Mouse (Mus musculus) lung, adult 2 months (tissue): ENCODE data around the gene Gm7137. TPM values are rescaled to one million over a fixed set of nuclear protein-coding genes. Genes with fewer than 3 reads are reported as not detected.
"Not testable (repeated sequence)": the region's sequence is repeated elsewhere in the genome, so short reads cannot be mapped to it uniquely, and the experiment has no call there.

Experiments
- DNase-seq: peaks from one replicate; pipeline ENCODE4 v3.0.0; 2022
- H3K4me1 ChIP-seq: fragments of 200-500 bp; 2 replicates; pipeline ENCODE4 v1.6.1; 2011; ENCODE audit warnings: low read length; ENCODE audit not compliant: control insufficient read depth, insufficient read depth
- H3K4me3 ChIP-seq: fragments of 200-500 bp; replicated peaks from 2 replicates; pipeline ENCODE3; 2011; ENCODE audit warnings: low read depth, mild to moderate bottlenecking, control low read depth, low read length; ENCODE audit errors: extremely low read depth
- CTCF ChIP-seq: fragments of 200-500 bp; IDR thresholded peaks from 2 replicates; pipeline ENCODE4 v1.5.1; 2011; ENCODE audit warnings: mild to moderate bottlenecking, low read length, control low read depth; ENCODE audit not compliant: insufficient read depth
- POLR2A ChIP-seq: fragments of 200-500 bp; IDR thresholded peaks from 2 replicates; pipeline ENCODE4 v1.6.1; 2011; ENCODE audit warnings: low read depth, mild to moderate bottlenecking, control low read depth, low read length, borderline replicate concordance; ENCODE audit errors: extremely low read depth
- WGBS: fragments of 180-500 bp; shearing (Covaris S2); methylation state at CpG from one replicate; pipeline ENCODE4 v1.1.7; 2018; 5-methylcytosine and 5-hydroxymethylcytosine counted together
- polyA plus RNA-seq: library from polyadenylated mRNA; depleted of rRNA; stranded (reverse); fragments of >200 nt; gene quantifications from 2 replicates; pipeline ENCODE4 v1.2.3, GENCODE M21; 2012

The Gm7137 gene
- polyA plus RNA-seq, 1 experiment = not detected

GRCm38 (mm10) chr10:77797677-77798076, 9.7 kb upstream of the Gm7137 start:
- no peak overlapping the region for H3K4me3 ChIP-seq
- DNase-seq = no peak
- WGBS = 27% methylated on average over 3 of the region's 3 CpGs
- TF ChIP-seq POLR2A (no peak), CTCF (no peak)
- no peaks in the 10 kb centered on the region for H3K4me1 ChIP-seq

- no peak for DNase-seq
- 52% methylated on average over 2 of the region's 2 CpGs for WGBS
- Histone ChIP-seq H3K4me1 (no peaks in the 10 kb centered on the region), H3K4me3 (no peak within 1 kb of the TSS)
- TF ChIP-seq CTCF (no peak), POLR2A (no peak)
Measured at GRCm38 (mm10) chr10:77794976-77795375, 7.0 kb upstream of the Gm7137 start, which contains the start of gene Gm9639. Gene Gm9639 (minus strand): TSS chr10:77795076.

- no peaks in the 10 kb centered on the region for H3K4me1 ChIP-seq
- H3K4me3 ChIP-seq = no peak overlapping the region
- TF ChIP-seq CTCF = no peak
- no peak for TF ChIP-seq POLR2A
- WGBS = 73% methylated on average over 2 of the region's 2 CpGs
- no peak for DNase-seq
Measured at GRCm38 (mm10) chr10:77788621-77789020, 621 bp upstream of the Gm7137 start.

GRCm38 (mm10) chr10:77783396-77783795, 4.6 kb downstream of the Gm7137 start:
- WGBS = 78% methylated on average over 2 of the region's 3 CpGs
- H3K4me1 ChIP-seq, H3K4me3 ChIP-seq, DNase-seq: not testable (repeated sequence)

- not testable (repeated sequence) for H3K4me3 ChIP-seq, DNase-seq, H3K4me1 ChIP-seq
- 80% methylated on average over 1 of the region's 1 CpGs for WGBS
Measured at GRCm38 (mm10) chr10:77782442-77782841, 5.6 kb downstream of the Gm7137 start, which contains the start of gene Gm3250. Gene Gm3250 (minus strand): TSS chr10:77782542.

- not testable (repeated sequence) for H3K4me3 ChIP-seq, DNase-seq, H3K4me1 ChIP-seq
- 78% methylated on average over 1 of the region's 1 CpGs for WGBS
Measured at GRCm38 (mm10) chr10:77776844-77777243, 11.2 kb downstream of the Gm7137 start, which contains the start of gene Gm7138. Gene Gm7138 (minus strand): TSS chr10:77776944.

GRCm38 (mm10) chr10:77772142-77772541, 15.9 kb downstream of the Gm7137 start:
- not testable (repeated sequence) for H3K4me3 ChIP-seq, H3K4me1 ChIP-seq, DNase-seq
- 84% methylated on average over 3 of the region's 3 CpGs for WGBS

- 43% methylated on average over 1 of the region's 1 CpGs for WGBS
- DNase-seq = not testable (repeated sequence)
Measured at GRCm38 (mm10) chr10:77771225-77771624, 16.8 kb downstream of the Gm7137 start, which contains the start of gene Gm3238. Gene Gm3238 (minus strand): TSS chr10:77771325.

GRCm38 (mm10) chr10:77769727-77770126, 18.3 kb downstream of the Gm7137 start:
- TF ChIP-seq POLR2A (no peak), CTCF (no peak)
- no peak overlapping the region for H3K4me3 ChIP-seq
- DNase-seq = no peak
- 81% methylated on average over 1 of the region's 1 CpGs for WGBS
- H3K4me1 ChIP-seq = no peaks in the 10 kb centered on the region

More at GRCm38 (mm10) chr10:77771225-77771624, 16.8 kb downstream of the Gm7137 start, which contains the start of gene Gm3238:
- H3K4me3 ChIP-seq, H3K4me1 ChIP-seq: not testable (repeated sequence)

GRCm38 (mm10) chr10:77759582-77759981, 28.4 kb downstream of the Gm7137 start, which contains the start of gene Gm3233:
Gene Gm3233 (minus strand): TSS chr10:77759682.
- not testable (repeated sequence) for H3K4me3 ChIP-seq

GRCm38 (mm10) chr10:77753448-77753847, 34.6 kb downstream of the Gm7137 start:
- Histone ChIP-seq H3K4me1 (no peaks in the 10 kb centered on the region), H3K4me3 (no peak overlapping the region)
- TF ChIP-seq POLR2A (no peak), CTCF (no peak)
- no peak for DNase-seq

More at GRCm38 (mm10) chr10:77759582-77759981, 28.4 kb downstream of the Gm7137 start, which contains the start of gene Gm3233:
- H3K4me1 ChIP-seq, DNase-seq: not testable (repeated sequence)
- WGBS = no CpG with 5 or more reads among the region's 1 CpGs

- not testable (repeated sequence) for DNase-seq, H3K4me3 ChIP-seq, H3K4me1 ChIP-seq
- 44% methylated on average over 3 of the region's 3 CpGs for WGBS
Measured at GRCm38 (mm10) chr10:77752312-77752711, 35.7 kb downstream of the Gm7137 start.

- not testable (repeated sequence) for H3K4me3 ChIP-seq, H3K4me1 ChIP-seq, DNase-seq
- WGBS = 63% methylated on average over 1 of the region's 1 CpGs
Measured at GRCm38 (mm10) chr10:77751254-77751653, 36.7 kb downstream of the Gm7137 start, which contains the start of gene Gm9736. Gene Gm9736 (minus strand): TSS chr10:77751354.

GRCm38 (mm10) chr10:77750686-77751085, 37.3 kb downstream of the Gm7137 start:
- DNase-seq = not testable (repeated sequence)
- WGBS = 80% methylated on average over 1 of the region's 1 CpGs

More at GRCm38 (mm10) chr10:77750686-77751085, 37.3 kb downstream of the Gm7137 start:
- not testable (repeated sequence) for H3K4me3 ChIP-seq, H3K4me1 ChIP-seq
